Mouse (Mus musculus): ENCODE results near the gene Flot1. TPM values are rescaled to one million over a fixed set of nuclear protein-coding genes. Genes with fewer than 3 reads are reported as not detected.

The Flot1 gene
- polyA plus RNA-seq, 1 experiment from 2014 or later, result 44.2 TPM

GRCm38 (mm10) chr17:35840561-35840960, 17.5 kb downstream of the Flot1 start:
- no peak for ATAC-seq (ENCODE audit: insufficient number of reproducible peaks, insufficient read depth, low FRiP score, low read depth)
- Histone ChIP-seq H3K4me3 (ENCODE audit: low read depth, low read length) (peak overlapping the region; percentile 24), H3K4me2 (replicated peaks; ENCODE audit: low read depth, low read length) (peak overlapping the region; percentile 36), H3K27me3 (ENCODE audit: control insufficient read depth, insufficient read depth, low read length) (no peaks in the 10 kb centered on the region), H3K9ac (replicated peaks; ENCODE audit: low read depth, low read length) (no peak overlapping the region), H3K9me3 (ENCODE audit: control insufficient read depth, low read depth, low read length) (no peaks in the 10 kb centered on the region), H3K36me3 (ENCODE audit: control insufficient read depth, insufficient read depth, low read length) (peaks cover 21% of the 10 kb centered on the region), H3K27ac (ENCODE audit: low read length) (peak overlapping the region; percentile 7; the same call in 1 of the 2 replicates), H3K4me1 (ENCODE audit: control insufficient read depth, insufficient read depth, low read length) (peaks cover 15% of the 10 kb centered on the region)
- 53% methylated on average over 14 of the region's 14 CpGs for WGBS

DNA sequence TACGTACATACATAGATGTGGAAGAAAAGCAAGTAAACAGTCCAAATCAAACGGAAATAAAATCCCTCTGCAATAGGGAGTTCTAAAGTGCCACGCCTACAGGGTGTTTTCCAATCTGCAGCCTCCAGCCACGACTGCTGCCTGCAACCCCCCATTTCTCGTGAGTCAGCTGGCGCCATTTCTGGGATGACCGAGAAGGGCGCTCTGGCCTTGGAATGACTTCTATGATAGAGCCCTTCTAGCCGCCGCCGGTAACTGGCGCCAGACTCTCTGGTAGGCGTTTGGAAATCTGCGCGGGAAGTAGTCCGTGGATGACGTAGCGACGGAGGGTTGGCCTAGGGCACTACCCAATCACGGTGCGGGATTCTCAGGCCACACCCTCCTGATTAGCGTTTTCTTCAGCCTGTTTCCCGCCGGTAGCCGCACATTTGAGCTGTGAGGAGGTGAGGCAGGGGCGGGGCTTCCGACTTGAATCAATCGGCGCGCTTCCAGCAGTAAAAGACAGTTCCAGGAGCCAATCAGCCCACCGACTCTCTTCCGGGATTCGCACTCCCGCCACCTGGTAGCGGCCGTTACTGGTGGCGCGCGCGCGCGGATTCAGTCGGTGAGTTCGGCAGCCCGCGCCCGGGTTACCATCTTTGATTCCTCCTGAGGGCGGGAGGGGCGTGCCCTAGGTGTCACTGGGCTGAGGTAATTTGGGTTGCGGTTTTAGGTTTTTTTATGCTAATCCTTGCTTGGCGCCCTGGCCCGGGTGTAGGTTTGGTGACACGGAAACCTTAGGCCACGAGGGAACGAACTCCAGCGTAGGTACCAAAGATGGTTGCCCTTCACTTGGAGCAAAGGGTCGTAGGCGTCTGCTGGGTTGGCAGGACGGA, 18.3 kb downstream of the Flot1 start, which contains the start of gene Mdc1:
TSS of gene Mdc1 (plus strand) at position 440 of the 875 bp plus-strand sequence.
- ATAC-seq (ENCODE audit: insufficient number of reproducible peaks, insufficient read depth, low FRiP score, low read depth), result peak; percentile 91
- Histone ChIP-seq H3K9me3 (ENCODE audit: control insufficient read depth, low read depth, low read length) (no peaks in the 10 kb centered on the region), H3K27me3 (ENCODE audit: control insufficient read depth, insufficient read depth, low read length) (no peaks in the 10 kb centered on the region), H3K27ac (ENCODE audit: low read length) (peak within 1 kb of the TSS; percentile 86), H3K36me3 (ENCODE audit: control insufficient read depth, insufficient read depth, low read length) (peaks cover 21% of the 10 kb centered on the region), H3K9ac (replicated peaks; ENCODE audit: low read depth, low read length) (peak within 1 kb of the TSS; percentile 23), H3K4me2 (replicated peaks; ENCODE audit: low read depth, low read length) (peak within 1 kb of the TSS; percentile 58), H3K4me3 (ENCODE audit: low read depth, low read length) (peak within 1 kb of the TSS; percentile 57), H3K4me1 (ENCODE audit: control insufficient read depth, insufficient read depth, low read length) (peaks cover 11% of the 10 kb centered on the region; the same call in 1 of the 2 replicates)
- under 1% methylated on average over 59 of the region's 59 CpGs for WGBS

DNA sequence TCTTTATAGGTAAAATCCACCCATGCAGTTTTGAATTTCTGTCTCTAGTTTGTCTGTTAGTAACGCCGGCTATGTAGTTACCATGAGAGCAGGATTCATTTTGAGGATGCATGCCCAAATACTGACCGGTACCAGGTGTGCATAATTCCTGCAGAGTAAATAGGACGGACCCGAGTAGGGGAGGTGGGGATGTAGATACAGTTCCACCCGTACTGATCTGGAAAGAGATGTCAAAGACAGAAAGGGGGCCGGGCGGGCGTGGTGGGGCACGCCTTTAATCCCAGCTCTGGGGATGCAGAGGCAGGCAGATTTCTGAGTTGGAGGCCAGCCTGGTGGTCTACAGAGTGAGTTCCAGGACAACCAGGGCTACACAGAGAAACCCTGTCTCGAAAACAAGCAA, 19.0 kb downstream of the Flot1 start:
- H3K4me1 ChIP-seq (ENCODE audit: control insufficient read depth, insufficient read depth, low read length), result peaks cover 11% of the 10 kb centered on the region; the same call in 1 of the 2 replicates
- H3K36me3 ChIP-seq (ENCODE audit: control insufficient read depth, insufficient read depth, low read length), result peaks cover 18% of the 10 kb centered on the region
- no peaks in the 10 kb centered on the region for H3K9me3 ChIP-seq (ENCODE audit: control insufficient read depth, low read depth, low read length)
- H3K4me2 ChIP-seq (replicated peaks; ENCODE audit: low read depth, low read length), result peak overlapping the region; percentile 58
- no peak for ATAC-seq (ENCODE audit: insufficient number of reproducible peaks, insufficient read depth, low FRiP score, low read depth)
- H3K27ac ChIP-seq (ENCODE audit: low read length), result peak overlapping the region; percentile 86
- H3K9ac ChIP-seq (replicated peaks; ENCODE audit: low read depth, low read length), result peak overlapping the region; percentile 23
- WGBS, result 16% methylated on average over 11 of the region's 11 CpGs
- no peaks in the 10 kb centered on the region for H3K27me3 ChIP-seq (ENCODE audit: control insufficient read depth, insufficient read depth, low read length)
- peak overlapping the region; percentile 57 for H3K4me3 ChIP-seq (ENCODE audit: low read depth, low read length)

DNA sequence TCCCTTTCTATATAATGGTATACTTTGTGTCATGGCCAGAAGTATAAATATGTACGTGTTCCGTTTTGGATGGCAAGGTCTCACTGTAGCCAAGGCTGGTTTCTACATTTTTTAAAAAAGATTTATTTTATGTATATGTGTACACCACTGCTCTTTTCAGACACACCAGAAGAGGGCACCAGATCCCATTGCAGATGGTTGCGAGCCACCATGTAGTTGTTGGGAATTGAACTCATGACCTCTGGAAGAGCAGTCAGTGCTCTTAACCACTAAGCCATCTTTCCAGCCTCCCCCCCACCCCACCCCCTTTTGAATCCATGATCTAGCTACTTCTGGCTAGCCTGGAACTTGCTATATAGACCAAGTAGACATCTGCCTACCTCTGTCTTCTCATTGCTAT, 20.5 kb downstream of the Flot1 start:
- 84% methylated on average over 3 of the region's 3 CpGs for WGBS
- Histone ChIP-seq H3K27ac (ENCODE audit: low read length) (no peak overlapping the region), H3K4me1 (ENCODE audit: control insufficient read depth, insufficient read depth, low read length) (peaks cover 11% of the 10 kb centered on the region; the same call in 1 of the 2 replicates), H3K4me2 (replicated peaks; ENCODE audit: low read depth, low read length) (no peak overlapping the region), H3K4me3 (ENCODE audit: low read depth, low read length) (no peak overlapping the region), H3K36me3 (ENCODE audit: control insufficient read depth, insufficient read depth, low read length) (peaks cover 33% of the 10 kb centered on the region), H3K9ac (replicated peaks; ENCODE audit: low read depth, low read length) (no peak overlapping the region), H3K27me3 (ENCODE audit: control insufficient read depth, insufficient read depth, low read length) (no peaks in the 10 kb centered on the region), H3K9me3 (ENCODE audit: control insufficient read depth, low read depth, low read length) (no peaks in the 10 kb centered on the region)
- no peak for ATAC-seq (ENCODE audit: insufficient number of reproducible peaks, insufficient read depth, low FRiP score, low read depth)

DNA sequence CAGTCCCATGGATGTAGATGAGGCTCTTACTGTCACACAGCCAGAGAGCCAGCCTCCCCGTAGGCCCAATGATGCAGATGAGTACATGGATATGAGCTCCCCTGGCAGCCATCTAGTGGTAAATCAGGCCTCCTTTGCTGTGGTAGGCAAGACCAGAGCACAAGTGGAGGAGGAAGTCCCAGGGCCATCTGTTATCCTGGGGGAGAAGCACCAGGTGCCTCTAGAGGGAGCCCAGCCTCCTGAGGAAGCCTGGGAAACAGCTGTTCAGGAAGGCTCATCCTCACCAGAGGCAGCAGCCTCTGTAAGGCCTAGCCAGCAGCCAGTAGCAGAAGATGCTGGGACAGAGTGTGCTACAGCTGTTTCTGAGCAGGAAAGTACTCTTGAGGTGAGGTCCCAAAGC, 25.1 kb downstream of the Flot1 start:
- ATAC-seq (ENCODE audit: insufficient number of reproducible peaks, insufficient read depth, low FRiP score, low read depth), result peak; percentile 23; the same call in 1 of the 2 replicates
- no peak overlapping the region for H3K9ac ChIP-seq (replicated peaks; ENCODE audit: low read depth, low read length)
- H3K27ac ChIP-seq (ENCODE audit: low read length), result no peak overlapping the region
- peaks cover 70% of the 10 kb centered on the region for H3K36me3 ChIP-seq (ENCODE audit: control insufficient read depth, insufficient read depth, low read length)
- WGBS, result 44% methylated on average over 1 of the region's 1 CpGs
- H3K9me3 ChIP-seq (ENCODE audit: control insufficient read depth, low read depth, low read length), result no peaks in the 10 kb centered on the region
- no peak overlapping the region for H3K4me2 ChIP-seq (replicated peaks; ENCODE audit: low read depth, low read length)
- H3K4me3 ChIP-seq (ENCODE audit: low read depth, low read length), result no peak overlapping the region
- H3K4me1 ChIP-seq (ENCODE audit: control insufficient read depth, insufficient read depth, low read length), result 0 out of 2 replicates have a peak, but pooled peaks cover under 1% of the 10 kb centered on the region
- H3K27me3 ChIP-seq (ENCODE audit: control insufficient read depth, insufficient read depth, low read length), result no peaks in the 10 kb centered on the region

DNA sequence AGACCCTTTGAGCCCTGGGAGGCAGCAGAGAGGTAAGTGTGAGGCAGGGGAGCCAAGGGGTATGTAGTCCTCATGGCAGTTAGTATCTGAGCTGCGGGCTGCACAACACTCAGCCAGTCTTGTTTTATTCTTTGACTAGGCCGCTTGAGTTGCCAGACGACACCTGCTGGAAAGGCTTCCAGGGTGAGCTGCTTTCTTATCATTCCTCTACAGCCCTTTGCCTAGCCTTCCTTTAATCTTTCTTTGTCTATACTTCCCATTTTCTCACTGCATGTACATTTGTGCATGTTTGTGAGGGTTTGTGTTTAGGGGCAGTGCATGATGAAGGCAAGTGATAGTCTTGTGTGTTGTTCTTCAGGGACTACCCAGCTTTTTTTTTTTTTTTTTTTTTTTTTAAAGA, 27.9 kb downstream of the Flot1 start:
- no peaks in the 10 kb centered on the region for H3K4me1 ChIP-seq (ENCODE audit: control insufficient read depth, insufficient read depth, low read length)
- peaks cover 71% of the 10 kb centered on the region for H3K36me3 ChIP-seq (ENCODE audit: control insufficient read depth, insufficient read depth, low read length)
- H3K4me3 ChIP-seq (ENCODE audit: low read depth, low read length), result no peak overlapping the region
- no peak overlapping the region for H3K27ac ChIP-seq (ENCODE audit: low read length)
- no peak overlapping the region for H3K9ac ChIP-seq (replicated peaks; ENCODE audit: low read depth, low read length)
- H3K9me3 ChIP-seq (ENCODE audit: control insufficient read depth, low read depth, low read length), result no peaks in the 10 kb centered on the region
- WGBS, result 91% methylated on average over 3 of the region's 3 CpGs
- H3K27me3 ChIP-seq (ENCODE audit: control insufficient read depth, insufficient read depth, low read length), result no peaks in the 10 kb centered on the region
- no peak for ATAC-seq (ENCODE audit: insufficient number of reproducible peaks, insufficient read depth, low FRiP score, low read depth)
- no peak overlapping the region for H3K4me2 ChIP-seq (replicated peaks; ENCODE audit: low read depth, low read length)

- ATAC-seq (ENCODE audit: insufficient number of reproducible peaks, insufficient read depth, low FRiP score, low read depth), result no peak
- peaks cover 4% of the 10 kb centered on the region; the same call in 1 of the 2 replicates for H3K4me1 ChIP-seq (ENCODE audit: control insufficient read depth, insufficient read depth, low read length)
- H3K27me3 ChIP-seq (ENCODE audit: control insufficient read depth, insufficient read depth, low read length), result no peaks in the 10 kb centered on the region
- no peak overlapping the region for H3K4me2 ChIP-seq (replicated peaks; ENCODE audit: low read depth, low read length)
- H3K9ac ChIP-seq (replicated peaks; ENCODE audit: low read depth, low read length), result no peak overlapping the region
- WGBS, result 88% methylated on average over 1 of the region's 1 CpGs
- H3K36me3 ChIP-seq (ENCODE audit: control insufficient read depth, insufficient read depth, low read length), result peaks cover 15% of the 10 kb centered on the region
- no peaks in the 10 kb centered on the region for H3K9me3 ChIP-seq (ENCODE audit: control insufficient read depth, low read depth, low read length)
- no peak overlapping the region for H3K27ac ChIP-seq (ENCODE audit: low read length)
- H3K4me3 ChIP-seq (ENCODE audit: low read depth, low read length), result no peak overlapping the region
Observed at GRCm38 (mm10) chr17:35859371-35859770, 36.3 kb downstream of the Flot1 start.

DNA sequence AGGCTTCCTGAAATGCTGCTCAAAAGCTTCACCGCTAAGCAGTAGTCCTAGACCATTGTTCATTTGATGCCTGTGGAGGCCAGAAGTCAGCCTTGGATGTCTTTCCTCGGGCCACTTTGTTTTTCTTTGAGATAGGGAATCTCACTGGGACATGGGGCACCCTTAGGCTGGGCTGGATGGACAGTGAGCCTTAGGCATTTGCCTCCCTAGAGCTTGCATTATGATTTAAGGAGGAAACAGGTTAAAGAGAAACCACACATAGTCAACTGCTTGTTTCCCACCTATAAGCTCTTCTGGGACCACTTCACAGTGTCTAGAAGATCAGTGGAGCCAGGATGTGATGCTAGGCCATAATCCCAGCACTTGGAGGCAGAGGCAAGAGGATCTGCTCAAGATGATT, 36.8 kb downstream of the Flot1 start:
- H3K4me2 ChIP-seq (replicated peaks; ENCODE audit: low read depth, low read length), result no peak overlapping the region
- WGBS, result 68% methylated on average over 2 of the region's 2 CpGs

More for the DNA sequence above, 36.8 kb downstream of the Flot1 start:
- peaks cover 8% of the 10 kb centered on the region; the same call in 1 of the 2 replicates for H3K4me1 ChIP-seq (ENCODE audit: control insufficient read depth, insufficient read depth, low read length)
- no peak overlapping the region for H3K9ac ChIP-seq (replicated peaks; ENCODE audit: low read depth, low read length)
- no peaks in the 10 kb centered on the region for H3K27me3 ChIP-seq (ENCODE audit: control insufficient read depth, insufficient read depth, low read length)
- H3K27ac ChIP-seq (ENCODE audit: low read length), result no peak overlapping the region
- H3K36me3 ChIP-seq (ENCODE audit: control insufficient read depth, insufficient read depth, low read length), result peaks cover 12% of the 10 kb centered on the region
- H3K4me3 ChIP-seq (ENCODE audit: low read depth, low read length), result no peak overlapping the region
- ATAC-seq (ENCODE audit: insufficient number of reproducible peaks, insufficient read depth, low FRiP score, low read depth), result no peak
- H3K9me3 ChIP-seq (ENCODE audit: control insufficient read depth, low read depth, low read length), result no peaks in the 10 kb centered on the region
